Mouse (Mus musculus) adrenal gland, postnatal 36 days (tissue): ENCODE measurements around the gene Cspg4. TPM values are rescaled to one million over a fixed set of nuclear protein-coding genes. Genes with fewer than 3 reads are reported as not detected.

ENCODE experiments used
- DNase-seq, 2 experiments: peaks; one replicate each; pipeline ENCODE4 v3.0.0; 2021; ENCODE audit warnings: mixed read lengths in 1 of 2
- long read RNA-seq, 2 experiments: library from polyadenylated mRNA; stranded (forward); transcript quantifications; one replicate each; pipeline ENCODE4 v2.0.0; 2021; ENCODE audit warnings: borderline sequencing depth in 2 of 2
- total RNA-seq, 2 experiments: library from RNA; stranded (reverse); gene quantifications; 2 replicates each; pipeline ENCODE4 v1.2.3; 2021

The Cspg4 gene
- 10 to 100 TPM in 1 of 2 experiments, 1 to 10 TPM in 1; 9.7 to 12.0 TPM for total RNA-seq
- long read RNA-seq, experiment 1, partial matches to known transcripts, result 5 of 6 reads
- long read RNA-seq, experiment 1, other reads (novel, unspliced or antisense), result 1 of 6 reads
- long read RNA-seq, experiment 2, partial matches to known transcripts, result 1 of 2 reads
- long read RNA-seq, experiment 2, other reads (novel, unspliced or antisense), result 1 of 2 reads

DNA sequence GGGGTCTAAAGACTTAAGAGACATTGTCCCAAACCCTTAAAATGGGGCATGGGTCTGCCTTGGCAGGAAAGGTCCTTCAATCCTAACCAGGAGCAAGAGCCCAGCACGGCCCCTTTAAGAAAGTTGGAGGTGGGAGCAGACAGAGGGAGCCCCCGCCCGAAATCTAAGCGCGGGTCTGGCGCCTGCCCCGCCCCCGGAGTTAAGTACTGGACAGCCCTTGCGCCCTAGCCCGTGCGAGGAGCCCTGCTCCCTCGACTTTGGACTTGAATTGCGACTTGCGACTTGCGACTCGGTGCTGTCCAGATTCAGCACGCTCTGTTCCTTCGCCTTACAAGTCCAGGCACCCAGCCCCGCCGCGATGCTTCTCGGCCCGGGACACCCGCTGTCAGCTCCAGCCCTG lies at the start of gene Cspg4:
Cspg4 (plus strand) TSS at position 202 of the 400 bp plus-strand sequence.
- DNase-seq, result peak; percentile 49 to 76

DNA sequence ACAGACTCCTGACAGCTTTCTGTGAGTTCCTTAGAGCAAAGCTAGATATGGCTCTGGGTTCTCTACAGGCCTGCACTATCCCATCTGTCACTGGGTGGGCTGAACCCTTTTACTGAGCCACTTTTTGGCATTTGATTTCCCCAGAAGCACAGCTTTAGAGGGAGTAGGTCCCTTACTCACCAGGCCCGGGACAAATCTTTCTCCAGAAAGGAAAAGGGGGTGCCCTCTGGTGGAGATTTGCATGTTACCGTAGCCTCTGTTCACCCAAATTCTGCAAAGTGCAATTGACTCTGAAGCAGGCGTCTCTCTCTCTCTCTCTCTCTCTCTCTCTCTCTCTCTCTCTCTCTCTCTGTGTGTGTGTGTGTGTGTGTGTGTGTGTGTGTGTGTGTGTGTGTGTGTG lies 39.9 kb upstream of the Cspg4 start:
- DNase-seq, result peak in 1 of 2 experiments; percentile 45

DNA sequence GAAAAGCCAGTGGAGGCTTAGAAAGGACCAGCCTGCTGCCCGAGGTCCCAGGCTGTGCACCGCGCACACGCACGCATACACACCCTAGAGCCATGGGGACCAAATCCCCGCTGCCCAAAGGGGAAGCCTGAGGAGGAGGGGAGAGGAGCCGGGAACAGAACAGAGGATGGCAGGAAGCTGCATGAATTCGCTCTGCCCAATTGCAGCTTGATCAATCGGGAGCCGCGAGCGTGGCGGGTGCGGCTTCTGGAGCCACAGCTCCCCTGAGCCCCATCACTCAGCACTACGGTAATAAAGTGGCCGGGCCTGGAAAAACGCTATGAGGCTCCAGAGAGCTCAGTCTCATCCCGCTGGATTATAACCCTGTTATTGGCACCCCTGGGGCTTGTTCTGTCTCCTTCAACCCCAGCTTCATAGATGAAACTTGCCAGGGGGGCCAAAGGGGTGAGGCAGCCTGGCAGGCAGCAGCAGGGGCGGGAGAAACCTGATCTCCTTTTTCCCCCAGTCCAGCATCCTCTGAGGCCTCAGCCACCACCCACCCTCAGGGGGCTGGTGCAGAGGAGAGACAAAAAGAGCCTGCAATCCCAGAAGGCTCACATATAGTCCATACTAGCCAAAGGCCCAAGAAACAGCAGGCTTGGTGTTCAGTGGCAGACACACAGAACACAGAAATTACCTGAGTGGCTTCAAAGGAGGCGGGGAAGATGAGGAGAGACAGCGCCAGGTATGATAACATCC lies 39.2 kb upstream of the Cspg4 start:
- DNase-seq, result no peak

DNA sequence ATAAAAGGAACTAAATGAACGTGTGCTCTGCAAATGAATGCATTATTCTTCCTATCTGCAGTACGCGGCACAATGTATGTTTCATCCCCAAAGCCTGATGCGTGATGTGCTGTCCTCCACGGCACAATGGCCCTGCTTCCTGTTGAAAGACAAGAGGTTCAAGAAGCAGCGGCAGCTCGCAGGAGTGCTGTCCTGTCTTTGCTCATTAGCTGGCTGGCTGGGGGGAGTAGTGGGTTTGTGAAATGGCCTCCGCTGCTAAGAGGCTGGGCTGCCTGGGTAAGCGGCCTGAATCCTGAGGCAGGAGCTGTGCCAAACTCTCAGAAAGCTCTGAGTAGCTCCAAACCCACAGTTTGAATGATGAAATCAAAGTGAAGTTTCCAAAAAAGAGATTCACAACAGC lies 36.7 kb upstream of the Cspg4 start:
- DNase-seq, result no peak

DNA sequence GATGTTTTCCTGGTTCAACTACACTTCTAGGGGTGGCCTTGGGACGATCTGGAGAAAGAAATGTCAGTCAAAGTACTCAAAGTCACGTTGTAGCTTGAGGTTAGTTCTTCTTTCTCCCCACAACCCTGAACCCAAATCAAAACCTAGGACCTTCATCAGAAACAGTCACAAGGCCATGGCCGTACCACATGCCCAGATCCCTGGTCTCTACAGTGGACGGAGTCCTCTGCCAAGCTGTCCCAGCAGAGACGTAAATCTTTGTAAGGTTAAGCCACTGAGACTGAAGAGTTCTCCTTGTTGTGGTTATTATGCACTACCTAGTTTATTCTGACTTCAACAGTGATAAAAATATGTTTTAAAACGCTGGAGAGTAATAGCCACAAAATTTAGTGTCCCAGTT lies 36.0 kb upstream of the Cspg4 start:
- DNase-seq, result peak; percentile 26 to 62

DNA sequence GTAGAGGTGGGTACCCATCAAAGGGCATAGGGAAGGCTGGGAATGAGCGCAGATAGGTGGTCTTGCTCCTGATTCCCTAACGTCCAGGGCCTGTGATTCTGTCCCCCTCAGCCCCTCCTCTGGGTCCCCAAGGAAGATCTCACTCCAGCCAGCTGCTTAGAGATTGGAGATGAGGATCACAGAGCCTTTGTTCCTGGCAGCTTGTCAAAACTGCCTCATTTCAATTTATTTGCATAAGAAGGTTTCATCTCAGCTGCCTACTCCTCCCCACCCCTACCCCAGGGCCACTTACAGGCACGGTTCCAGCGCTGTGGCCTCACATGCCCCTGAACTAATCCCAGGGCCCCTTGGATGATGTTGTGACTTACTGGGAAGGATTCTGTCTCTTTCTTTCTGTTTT lies 34.7 kb upstream of the Cspg4 start:
- DNase-seq, result peak in 1 of 2 experiments; percentile 54

DNA sequence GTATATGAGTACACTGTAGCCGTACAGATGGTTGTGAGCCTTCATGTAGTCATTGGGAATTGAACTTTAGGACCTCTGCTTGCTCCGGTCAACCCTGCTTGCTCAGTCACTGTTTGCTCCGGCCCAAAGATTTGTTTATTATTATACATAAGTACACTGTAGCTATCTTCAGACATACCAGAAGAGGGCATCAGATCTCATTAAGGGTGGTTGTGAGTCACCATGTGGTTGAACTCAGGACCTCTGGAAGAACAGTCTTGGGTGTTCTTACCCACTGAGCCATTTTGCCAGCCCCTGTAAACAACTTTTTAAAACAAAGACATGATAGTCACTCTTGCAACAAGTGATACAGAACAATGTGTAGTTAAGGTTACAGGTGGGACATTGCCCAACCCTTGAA lies 32.9 kb upstream of the Cspg4 start:
- DNase-seq, result no peak

DNA sequence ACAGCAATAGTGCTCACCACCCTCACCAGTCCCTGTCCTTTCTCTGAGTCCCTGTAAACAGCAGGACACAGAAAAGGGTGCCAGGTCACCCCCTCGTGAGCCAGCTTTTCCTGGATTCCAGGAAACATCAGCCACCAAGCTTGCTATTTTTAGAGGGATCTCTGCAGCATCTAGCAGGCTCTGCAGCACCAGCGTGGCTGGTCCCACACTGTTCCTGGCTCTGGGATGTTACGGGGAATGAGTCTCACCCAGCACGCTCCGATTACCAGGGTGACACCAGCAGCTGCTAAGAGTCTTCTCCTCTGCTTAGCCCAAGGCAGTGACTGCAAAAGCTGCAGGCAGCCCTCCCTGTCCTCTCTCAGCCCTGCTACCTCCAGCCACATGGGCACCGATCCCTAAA lies 31.9 kb upstream of the Cspg4 start:
- no peak for DNase-seq

DNA sequence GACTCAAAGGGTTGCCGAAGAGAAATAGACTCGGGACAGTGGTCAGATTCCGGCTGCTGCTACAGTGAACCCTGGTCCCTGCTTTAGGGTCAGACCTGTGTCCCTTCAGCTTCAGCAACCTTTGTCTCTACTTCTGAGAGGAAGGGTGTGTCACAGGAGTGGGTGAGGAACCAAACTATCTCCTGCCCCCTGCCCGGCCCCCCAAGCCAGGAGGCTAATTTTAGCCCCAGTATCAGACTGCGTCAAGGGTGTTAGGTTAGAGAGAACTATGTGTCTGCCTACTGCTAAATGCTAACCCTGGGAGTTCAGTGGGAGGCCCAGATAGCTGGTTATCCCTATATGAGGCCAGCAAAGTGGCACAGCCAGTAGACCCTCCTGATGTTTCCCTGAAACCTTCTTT lies 29.7 kb upstream of the Cspg4 start:
- no peak for DNase-seq

DNA sequence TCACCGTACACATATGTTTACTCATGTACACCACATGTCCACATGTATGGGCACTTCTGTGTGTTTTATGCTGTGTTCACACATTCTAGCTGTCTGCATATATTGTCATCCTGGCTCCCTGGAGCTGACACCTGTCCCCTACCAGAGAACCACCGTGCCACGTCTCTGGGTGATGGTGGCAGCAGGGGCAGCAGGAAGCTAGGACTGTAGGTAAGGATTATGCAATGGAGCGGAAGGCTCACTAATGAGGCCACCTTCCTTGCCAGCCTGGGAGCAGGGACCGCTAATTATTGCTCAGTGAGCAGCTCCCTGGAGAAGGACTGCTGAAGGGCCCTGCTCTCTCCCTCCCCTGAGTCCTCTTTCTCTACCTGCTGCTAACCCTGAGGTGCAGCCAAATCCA lies 24.1 kb upstream of the Cspg4 start:
- DNase-seq, result no peak

DNA sequence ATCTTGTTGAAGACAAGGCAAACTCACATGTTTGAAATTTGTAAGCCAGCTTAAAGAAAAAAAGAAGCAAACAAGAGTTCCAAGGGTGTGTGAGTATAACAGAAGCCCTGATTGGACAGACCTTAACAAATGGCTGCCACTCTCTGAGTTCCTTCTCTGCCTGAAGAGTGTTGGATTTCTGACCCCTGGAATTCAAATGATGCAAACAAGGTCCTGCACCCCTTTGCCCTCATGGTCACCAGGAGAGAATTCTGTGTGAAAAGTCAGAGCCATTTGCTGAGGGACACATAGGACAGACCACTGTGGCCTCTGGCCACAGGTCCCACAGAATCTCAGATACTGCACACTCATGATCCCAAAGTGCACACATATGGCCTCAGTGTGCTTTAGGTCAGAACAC lies 23.0 kb upstream of the Cspg4 start:
- no peak for DNase-seq

DNA sequence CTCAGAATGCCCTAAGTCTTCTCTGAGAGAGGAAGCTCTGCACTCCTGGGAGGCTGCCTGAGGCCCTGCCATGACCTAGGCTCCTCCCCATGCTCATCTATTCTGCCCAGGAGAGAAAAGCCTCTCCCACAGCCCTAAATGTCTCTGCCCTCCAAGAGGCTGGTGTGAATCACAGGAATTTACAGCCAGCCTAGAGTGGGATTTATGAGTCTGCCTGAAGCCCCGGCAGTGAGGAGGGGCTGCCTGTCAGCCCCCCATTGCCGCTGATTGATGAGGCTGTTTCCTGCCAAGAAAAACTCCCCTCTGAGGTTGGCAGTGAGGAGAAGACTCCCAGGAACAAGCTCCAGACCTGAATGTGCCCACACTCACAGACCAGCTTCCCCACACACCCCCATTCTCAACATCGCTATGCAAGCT lies 22.5 kb upstream of the Cspg4 start:
- DNase-seq, result no peak

DNA sequence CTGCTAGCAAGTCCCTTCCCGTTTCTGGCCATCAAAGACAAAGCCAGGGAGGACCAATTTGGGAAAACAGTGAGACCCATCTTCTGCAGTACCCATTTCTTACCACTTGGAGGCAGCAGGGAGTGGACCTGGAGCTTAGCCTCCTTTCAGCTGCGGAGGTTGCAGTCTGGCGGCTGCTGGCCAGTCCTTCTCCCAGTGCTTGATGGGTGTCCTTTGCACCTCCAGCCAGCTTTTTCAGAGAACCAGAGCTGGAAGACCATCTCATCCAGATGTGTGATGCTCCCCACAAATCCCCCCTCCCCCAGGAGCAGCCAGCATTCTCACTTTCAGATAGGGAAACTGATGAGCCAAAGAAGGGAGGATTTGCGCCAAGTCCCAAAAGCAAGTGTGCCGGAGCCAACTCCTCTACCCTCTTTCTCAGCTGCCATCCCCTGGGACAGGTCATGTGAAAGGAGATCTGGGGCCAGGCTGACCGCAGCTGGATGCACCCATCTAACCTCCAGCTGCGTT lies 21.1 kb upstream of the Cspg4 start:
- peak; percentile 71 to 79 for DNase-seq

DNA sequence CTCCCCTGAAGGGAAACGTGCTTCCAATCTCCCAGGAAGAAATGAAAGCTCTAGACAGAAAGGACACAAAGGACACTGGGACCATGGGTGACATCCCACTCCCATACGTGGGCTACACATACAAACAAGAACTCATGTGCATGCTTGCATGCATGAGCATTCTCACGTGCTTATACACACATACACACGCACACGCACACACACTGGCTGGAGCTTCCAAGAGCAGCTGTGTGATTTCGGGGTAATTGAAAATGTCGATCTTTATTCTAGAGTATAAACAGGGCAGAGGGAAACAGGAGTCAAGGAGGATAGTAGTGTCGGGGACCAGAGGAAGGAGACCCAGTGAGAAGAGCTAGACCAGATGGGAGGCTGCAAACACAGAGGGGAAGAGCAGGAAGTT lies 20.2 kb upstream of the Cspg4 start:
- DNase-seq, result no peak

DNA sequence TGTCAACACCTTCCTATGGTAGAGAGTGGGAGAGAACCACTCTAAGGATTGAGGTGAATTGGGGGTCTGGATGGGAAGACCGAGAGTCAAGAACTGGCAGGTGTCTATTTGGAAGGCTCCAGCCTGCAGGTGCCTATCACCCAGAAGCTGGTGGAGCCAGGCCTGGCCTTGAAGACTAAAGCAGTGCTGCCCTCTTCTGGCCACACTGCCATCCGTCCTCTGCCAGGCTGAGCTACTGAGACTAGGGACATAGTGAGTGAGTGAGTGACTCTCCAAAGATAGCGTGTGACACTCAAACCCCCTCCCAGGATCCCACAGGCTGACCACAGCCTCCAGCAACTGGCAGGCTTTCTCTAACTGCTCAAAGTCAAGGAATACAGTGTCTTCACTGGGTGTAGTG lies 17.3 kb upstream of the Cspg4 start:
- DNase-seq, result peak; percentile 62 to 80

DNA sequence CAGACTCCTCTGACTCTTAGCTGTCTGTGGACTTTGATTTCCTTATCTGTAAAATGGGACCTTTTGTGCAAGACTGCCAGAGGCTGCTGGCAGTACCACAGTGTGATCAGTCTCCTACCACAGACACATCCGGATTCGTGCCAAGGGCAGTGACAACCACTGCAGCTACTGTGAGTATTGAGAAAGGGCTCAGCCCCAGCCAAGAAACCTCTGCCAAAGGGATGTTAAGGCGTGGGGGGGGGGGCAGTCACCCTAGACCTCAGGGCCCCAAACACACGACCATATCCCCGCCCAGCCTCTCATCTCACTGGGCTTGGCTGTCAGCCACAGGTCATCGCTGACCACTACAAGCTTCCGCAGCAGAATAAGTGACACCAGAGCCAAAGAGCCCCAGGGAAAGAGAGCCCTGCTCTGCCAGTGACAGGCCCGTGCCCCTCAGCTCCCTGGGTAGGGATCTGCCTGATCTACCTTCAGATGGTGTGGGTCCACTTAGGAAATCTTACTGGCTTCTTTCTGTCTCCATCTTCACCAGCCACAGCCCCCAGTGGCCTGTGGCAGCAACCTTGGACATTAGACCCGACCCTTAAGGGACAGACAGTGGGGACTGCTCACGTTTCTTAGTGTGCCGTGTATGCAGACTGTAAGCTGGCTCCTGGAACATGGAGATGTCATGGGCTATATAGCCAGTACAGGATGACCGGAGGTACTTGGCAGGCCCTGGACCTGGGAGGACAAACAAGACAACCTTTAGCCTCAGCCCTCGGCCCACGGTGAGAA lies 14.5 kb upstream of the Cspg4 start:
- DNase-seq, result peak; percentile 68 to 80

DNA sequence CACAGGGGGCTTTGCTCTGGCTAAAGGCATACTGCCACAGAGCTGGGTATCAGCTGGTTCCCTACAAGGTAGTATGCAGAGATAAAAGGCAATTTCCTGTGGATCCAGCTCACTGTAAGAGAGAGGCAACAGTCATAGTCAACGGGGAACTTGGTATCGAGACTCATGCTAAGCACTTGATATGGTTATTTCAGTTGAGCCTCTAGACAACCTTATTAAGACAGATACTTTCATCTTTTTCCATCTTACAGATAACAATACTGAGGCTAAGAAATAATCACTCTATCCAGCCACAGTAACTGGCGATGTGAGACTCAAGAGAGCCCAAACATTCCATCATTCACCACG lies 14.0 kb upstream of the Cspg4 start:
- DNase-seq, result no peak

DNA sequence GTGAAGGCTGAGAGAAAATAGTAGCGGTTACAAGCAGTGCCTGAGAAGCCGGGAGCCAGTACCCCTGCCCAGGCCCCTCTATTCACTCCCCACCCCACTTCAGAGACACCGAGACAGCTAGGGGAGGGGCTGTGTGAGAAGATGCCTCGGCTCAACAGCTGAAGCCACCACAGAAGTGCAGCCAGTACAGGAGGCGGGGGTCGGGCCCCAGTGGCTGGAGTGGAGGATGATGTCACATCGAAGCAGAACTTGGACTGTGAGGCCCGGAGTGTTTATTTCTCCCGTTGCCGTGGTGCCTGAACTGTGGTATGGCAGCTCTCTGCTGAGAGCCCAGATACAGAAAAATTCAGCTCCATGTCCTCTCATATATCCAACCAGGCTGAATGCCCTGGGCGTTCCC lies 13.1 kb upstream of the Cspg4 start:
- DNase-seq, result no peak

DNA sequence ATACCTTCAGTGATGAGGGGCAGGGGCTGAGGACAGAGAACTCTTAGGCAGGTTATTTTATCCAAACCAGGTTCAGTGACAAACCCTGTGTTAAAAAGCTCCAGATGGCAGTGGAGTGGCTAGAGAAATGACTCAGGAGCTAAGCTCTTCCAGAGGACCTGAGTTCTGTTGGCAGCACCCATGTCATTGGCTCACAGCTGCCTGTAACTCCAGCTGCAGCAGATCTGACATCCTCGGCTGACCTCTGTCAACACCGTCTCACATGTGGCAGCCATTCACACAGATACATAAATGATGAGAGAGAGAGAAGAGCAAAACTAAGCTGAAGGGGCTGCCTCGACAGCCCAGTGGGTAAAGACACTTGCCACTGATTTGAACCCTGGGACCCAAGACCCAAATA lies 7.4 kb upstream of the Cspg4 start:
- no peak for DNase-seq

DNA sequence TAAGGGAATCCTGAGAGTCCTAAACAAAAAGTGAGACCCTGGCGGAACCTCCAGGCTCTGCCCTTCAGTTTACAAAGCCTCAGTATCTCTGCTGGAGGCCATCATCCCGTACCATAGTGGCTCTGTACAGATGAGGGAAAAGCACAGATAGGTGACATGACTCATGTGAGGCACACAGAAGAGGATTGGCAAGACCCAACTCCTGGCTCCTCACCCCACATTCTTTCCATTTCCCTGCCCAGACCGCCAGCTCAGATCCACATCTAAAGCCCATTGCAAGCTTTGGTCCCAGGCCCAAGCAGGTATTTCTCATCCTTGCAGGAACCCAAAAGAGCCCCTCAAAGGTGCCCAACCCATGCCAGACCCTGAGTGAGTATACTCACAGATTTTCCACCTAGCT lies 4.8 kb upstream of the Cspg4 start:
- DNase-seq, result no peak

DNA sequence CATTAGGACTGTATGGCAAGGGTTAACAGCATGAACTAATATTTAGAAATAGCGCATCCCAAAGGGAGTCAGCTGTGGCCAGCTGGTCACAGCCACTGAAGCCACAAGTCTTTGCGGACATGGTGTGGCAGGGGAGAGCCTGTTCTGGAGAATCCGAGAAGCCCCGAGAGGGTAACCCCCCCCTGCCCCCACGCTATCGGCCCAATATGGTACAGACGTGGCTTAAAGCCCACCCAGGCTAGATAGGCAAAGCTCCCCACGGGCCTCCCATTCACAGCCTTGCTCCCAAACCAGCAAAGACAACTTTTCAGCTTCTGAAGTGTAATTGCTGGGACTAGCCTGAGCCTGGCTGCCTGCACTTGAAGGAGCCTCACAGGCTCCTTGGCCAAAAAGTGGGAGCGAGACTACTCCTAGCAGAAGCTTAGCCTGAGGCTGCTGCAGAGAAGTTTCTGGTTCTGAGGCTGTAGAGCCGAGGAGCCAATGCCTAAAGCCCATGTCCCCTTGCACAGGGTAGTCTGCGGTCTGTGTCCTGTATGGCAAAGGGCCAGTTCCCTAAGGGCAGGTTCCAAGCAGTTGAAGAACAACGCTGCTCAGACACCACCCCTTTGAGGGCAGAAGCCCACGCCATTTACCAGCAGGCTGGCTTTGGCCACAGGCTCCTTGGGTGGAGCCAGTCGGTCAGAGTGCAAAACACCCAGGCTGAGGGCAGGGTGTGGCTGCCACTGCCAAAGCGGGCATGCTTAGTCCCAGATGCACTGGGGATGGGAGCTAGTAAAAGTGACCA lies 4.2 kb upstream of the Cspg4 start:
- peak in 1 of 2 experiments; percentile 46 for DNase-seq

DNA sequence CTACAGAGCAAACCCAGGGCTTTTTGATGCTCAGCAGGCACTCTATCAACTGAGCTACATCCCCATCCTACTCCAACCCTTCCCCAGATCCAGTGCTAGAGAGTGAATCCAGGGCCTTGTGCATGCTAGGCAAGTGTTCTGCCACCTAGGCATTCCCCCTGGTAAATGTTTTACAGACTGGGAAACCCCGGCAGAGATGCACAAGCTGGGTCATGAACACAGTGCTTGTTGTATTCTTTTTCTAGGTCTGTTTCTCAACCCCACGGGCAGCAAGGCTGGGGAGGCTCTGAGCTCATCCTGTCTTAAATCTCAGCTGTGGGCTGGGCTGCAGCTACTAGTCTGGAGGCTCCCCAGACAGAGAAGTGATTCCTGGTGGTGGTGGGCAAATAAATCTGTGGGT lies 2.0 kb upstream of the Cspg4 start:
- no peak for DNase-seq
